Mouse (Mus musculus) testis, adult 2 months (tissue): ENCODE results near the gene Tbl1xr1. TPM values are rescaled to one million over a fixed set of nuclear protein-coding genes. Genes with fewer than 3 reads are reported as not detected.

Experiments used
- H3K27ac ChIP-seq: fragments of 200-500 bp; 2 replicates; pipeline ENCODE4 v1.5.1; 2012; ENCODE audit warnings: low read depth, low read length; ENCODE audit not compliant: control insufficient read depth, insufficient read depth
- H3K27me3 ChIP-seq: fragments of 200-500 bp; 2 replicates; pipeline ENCODE4 v1.6.1; 2012; ENCODE audit warnings: mild to moderate bottlenecking, low read length, moderate library complexity; ENCODE audit not compliant: control insufficient read depth, insufficient read depth
- H3K36me3 ChIP-seq: fragments of 200-500 bp; 2 replicates; pipeline ENCODE4 v1.6.1; 2012; ENCODE audit warnings: mild to moderate bottlenecking, low read length; ENCODE audit not compliant: control insufficient read depth, insufficient read depth
- H3K4me1 ChIP-seq: fragments of 200-500 bp; 2 replicates; pipeline ENCODE4 v1.6.1; 2012; ENCODE audit warnings: low read length; ENCODE audit not compliant: control insufficient read depth, insufficient read depth
- H3K4me3 ChIP-seq: fragments of 200-500 bp; 2 replicates; pipeline ENCODE4 v1.5.1; 2012; ENCODE audit warnings: low read depth, mild to moderate bottlenecking, low read length, moderate library complexity, mixed read lengths; ENCODE audit not compliant: control insufficient read depth
- CTCF ChIP-seq: fragments of 200-500 bp; IDR thresholded peaks from 2 replicates; pipeline ENCODE4 v1.5.1; 2012; ENCODE audit warnings: low read depth, mild to moderate bottlenecking, inconsistent platforms, low read length, moderate library complexity; ENCODE audit not compliant: control insufficient read depth, insufficient read depth, insufficient replicate concordance
- POLR2A ChIP-seq: fragments of 200-500 bp; IDR thresholded peaks from 2 replicates; pipeline ENCODE4 v1.6.1; 2012; ENCODE audit warnings: low read depth, mild to moderate bottlenecking, inconsistent platforms, low read length, moderate library complexity; ENCODE audit not compliant: control insufficient read depth
- polyA plus RNA-seq: library from polyadenylated mRNA; depleted of rRNA; stranded (reverse); fragments of >200 nt; gene quantifications from 2 replicates; pipeline ENCODE4 v1.2.3, GENCODE M21; 2012

Gene Tbl1xr1
- polyA plus RNA-seq, 1 experiment, result 45.8 TPM

DNA sequence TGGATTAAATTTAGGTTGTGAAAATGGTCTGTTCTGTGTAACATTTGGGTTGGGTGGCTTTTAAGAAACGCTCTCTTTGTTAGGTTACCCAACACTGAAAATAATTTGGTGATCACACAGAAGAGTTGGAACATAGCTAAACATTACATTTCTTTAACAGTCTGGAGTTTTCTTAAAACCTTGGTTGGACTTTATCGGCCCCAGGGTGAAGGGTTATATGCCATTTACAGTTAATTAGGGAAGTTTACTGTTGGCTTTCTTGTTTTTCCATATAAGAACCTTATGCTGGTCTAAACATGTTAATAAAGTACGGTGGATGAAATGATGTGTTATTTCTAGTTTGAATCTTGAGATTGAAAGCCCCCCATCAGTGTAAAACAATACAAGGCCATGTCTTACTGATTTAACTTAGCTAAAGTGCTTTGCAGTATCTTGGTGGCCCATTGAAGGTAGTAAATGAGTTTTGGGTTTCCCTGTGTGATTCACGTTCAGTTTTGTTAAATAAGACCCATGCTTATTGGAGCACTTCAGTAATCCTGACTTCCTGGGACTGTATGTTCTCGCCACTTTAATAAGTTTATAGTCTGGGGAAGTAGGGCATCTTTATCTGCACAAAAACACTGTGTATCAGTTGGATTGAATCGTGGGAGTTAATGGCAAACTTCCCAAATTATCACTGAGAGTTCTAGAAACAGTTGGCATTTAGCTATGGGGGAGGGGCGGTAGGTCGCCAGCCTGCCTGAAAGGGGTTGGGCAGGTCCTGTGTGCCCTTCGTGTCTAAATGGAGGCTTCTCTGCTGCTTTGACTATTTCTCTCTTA is 1.4 kb downstream of the Tbl1xr1 start:
- peak overlapping the region; percentile 84 for H3K27ac ChIP-seq
- peaks cover 14% of the 10 kb centered on the region for H3K4me1 ChIP-seq
- TF ChIP-seq CTCF (no peak), POLR2A (no peak)
- H3K4me3 ChIP-seq, result peak overlapping the region; percentile 89
- H3K36me3 ChIP-seq, result peaks cover 2% of the 10 kb centered on the region; the same call in 1 of the 2 replicates
- no peaks in the 10 kb centered on the region for H3K27me3 ChIP-seq

GRCm38 (mm10) chr3:22078529-22078928 is 2.1 kb downstream of the Tbl1xr1 start:
- Histone ChIP-seq H3K27ac (peak overlapping the region; percentile 63; the same call in 1 of the 2 replicates), H3K36me3 (peaks cover 2% of the 10 kb centered on the region; the same call in 1 of the 2 replicates)

GRCm38 (mm10) chr3:22081869-22082268 is 5.4 kb downstream of the Tbl1xr1 start:
- Histone ChIP-seq H3K4me3 (no peak overlapping the region), H3K36me3 (peaks cover 2% of the 10 kb centered on the region; the same call in 1 of the 2 replicates), H3K27me3 (no peaks in the 10 kb centered on the region), H3K27ac (no peak overlapping the region), H3K4me1 (peaks cover 3% of the 10 kb centered on the region)
- TF ChIP-seq CTCF (no peak), POLR2A (no peak)

More at GRCm38 (mm10) chr3:22078529-22078928, 2.1 kb downstream of the Tbl1xr1 start:
- peaks cover 14% of the 10 kb centered on the region for H3K4me1 ChIP-seq
- TF ChIP-seq CTCF (no peak), POLR2A (no peak)
- H3K4me3 ChIP-seq, result peak overlapping the region; percentile 42
- H3K27me3 ChIP-seq, result no peaks in the 10 kb centered on the region

GRCm38 (mm10) chr3:22082823-22083222 is 6.4 kb downstream of the Tbl1xr1 start:
- no peak overlapping the region for H3K4me3 ChIP-seq
- no peak overlapping the region for H3K27ac ChIP-seq
- no peaks in the 10 kb centered on the region for H3K27me3 ChIP-seq
- peaks cover 3% of the 10 kb centered on the region for H3K4me1 ChIP-seq
- peaks cover 2% of the 10 kb centered on the region; the same call in 1 of the 2 replicates for H3K36me3 ChIP-seq
- TF ChIP-seq POLR2A (no peak), CTCF (no peak)

GRCm38 (mm10) chr3:22084222-22084996 is 8.0 kb downstream of the Tbl1xr1 start:
- Histone ChIP-seq H3K27ac (no peak overlapping the region), H3K4me1 (no peaks in the 10 kb centered on the region; the same call in none of the 2 replicates), H3K4me3 (no peak overlapping the region), H3K27me3 (no peaks in the 10 kb centered on the region), H3K36me3 (peaks cover 1% of the 10 kb centered on the region)
- TF ChIP-seq CTCF (no peak), POLR2A (no peak)

GRCm38 (mm10) chr3:22089825-22090224 is 13.4 kb downstream of the Tbl1xr1 start:
- H3K4me3 ChIP-seq, result no peak overlapping the region
- TF ChIP-seq POLR2A (no peak), CTCF (no peak)

DNA sequence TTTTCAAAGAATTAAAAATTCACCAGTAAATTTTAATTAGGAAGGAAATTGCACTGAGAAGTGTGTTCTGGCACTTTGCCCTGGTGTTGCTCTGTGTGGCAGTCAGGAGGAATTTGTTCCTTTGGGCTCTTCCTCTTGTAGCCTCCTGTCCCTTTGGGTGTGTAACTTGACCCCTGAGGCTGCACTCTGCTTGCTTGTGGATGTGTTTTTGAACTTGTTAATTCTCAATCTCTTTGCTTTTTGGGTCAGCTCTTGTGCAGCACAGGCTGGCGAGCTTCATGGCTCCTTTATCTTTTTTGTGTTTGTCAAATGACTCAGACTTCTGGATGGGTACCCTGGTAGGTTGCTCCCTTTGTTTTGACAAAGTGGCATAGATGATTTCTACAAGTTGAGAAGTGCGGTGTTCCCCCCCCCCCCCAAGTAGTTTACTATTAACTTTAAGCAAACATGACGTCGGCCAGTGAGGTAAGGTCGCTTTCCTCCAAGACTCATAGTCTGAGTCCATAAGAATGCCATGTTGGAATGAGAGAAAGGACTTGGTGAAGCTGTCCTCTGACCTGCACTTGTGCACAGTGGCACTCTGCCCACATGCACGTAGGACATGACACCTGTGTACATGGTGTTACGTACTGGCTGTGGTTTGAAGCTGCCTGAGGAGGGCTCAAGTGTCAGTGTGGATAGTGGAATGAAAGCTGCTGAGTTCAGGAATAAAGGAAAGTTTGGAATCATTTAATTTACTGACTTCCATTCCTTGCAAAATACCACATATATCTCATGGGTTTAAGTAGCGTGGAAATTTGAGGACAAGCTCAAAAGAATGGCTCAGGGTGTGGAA is 14.2 kb downstream of the Tbl1xr1 start:
- H3K27ac ChIP-seq, result no peak overlapping the region
- peaks cover 1% of the 10 kb centered on the region for H3K36me3 ChIP-seq
- H3K27me3 ChIP-seq, result no peaks in the 10 kb centered on the region
- TF ChIP-seq CTCF (no peak), POLR2A (no peak)
- H3K4me1 ChIP-seq, result peaks cover 3% of the 10 kb centered on the region; the same call in 1 of the 2 replicates
- H3K4me3 ChIP-seq, result no peak overlapping the region

More at GRCm38 (mm10) chr3:22089825-22090224, 13.4 kb downstream of the Tbl1xr1 start:
- H3K27me3 ChIP-seq, result no peaks in the 10 kb centered on the region
- H3K4me1 ChIP-seq, result peaks cover 3% of the 10 kb centered on the region; the same call in 1 of the 2 replicates
- H3K27ac ChIP-seq, result no peak overlapping the region
- peaks cover 1% of the 10 kb centered on the region for H3K36me3 ChIP-seq
